Mouse (Mus musculus) CH12.LX (cell line): ENCODE measurements at regions not wholly inside any gene's neighbourhood (a gene's known extent, or its start where the extent isn't known, plus 50 kb on each side); places are given as distances from the start of the nearest gene placed in this dataset.

ENCODE experiments used
- DNase-seq: peaks from one replicate; pipeline ENCODE4 v3.0.0-alpha.2; 2013; ENCODE audit errors: extremely low read depth
- H3K27ac ChIP-seq: 2 replicates; pipeline ENCODE4 v1.5.1; 2012; ENCODE audit warnings: low read depth, mild to moderate bottlenecking, control low read depth, moderate library complexity; ENCODE audit not compliant: insufficient read depth
- H3K27me3 ChIP-seq: replicated peaks from 2 replicates; pipeline ENCODE3; 2012; ENCODE audit warnings: inconsistent platforms
- H3K36me3 ChIP-seq, 2 experiments: replicated peaks in 1 of 2; 2 replicates each; pipeline versions ENCODE3 to v1.6.1; 2012; ENCODE audit warnings: inconsistent platforms in 1 of 2, low read length in 1 of 2, mild to moderate bottlenecking in 1 of 2, mixed read lengths in 1 of 2, moderate library complexity in 1 of 2; ENCODE audit not compliant: control insufficient read depth in 1 of 2, insufficient read depth in 1 of 2
- H3K4me1 ChIP-seq, 2 experiments: 2 replicates each; pipeline ENCODE4 v1.6.1; 2012; ENCODE audit warnings: inconsistent platforms in 1 of 2, moderate library complexity in 1 of 2; ENCODE audit not compliant: insufficient read depth in 2 of 2, control insufficient read depth in 1 of 2
- H3K4me2 ChIP-seq: 2 replicates; pipeline ENCODE4 v1.6.1; 2012; ENCODE audit warnings: low read depth, mild to moderate bottlenecking, control low read depth; ENCODE audit not compliant: poor library complexity, insufficient read depth, severe bottlenecking
- H3K4me3 ChIP-seq, 3 experiments: fragments of 150-350 bp in 1 of 3; sonication (generic) in 1 of 3; replicated peaks in 1 of 3; 2 replicates each; pipeline versions ENCODE3 to v1.5.1; 2011 to 2012; ENCODE audit warnings: low read depth in 2 of 3, low read length in 2 of 3, mild to moderate bottlenecking in 2 of 3, moderate library complexity in 2 of 3, control low read depth in 1 of 3, improper control_type of control experiment in 1 of 3, inconsistent platforms in 1 of 3, mixed read lengths in 1 of 3; ENCODE audit not compliant: poor library complexity in 1 of 3
- H3K79me2 ChIP-seq: replicated peaks from 2 replicates; pipeline ENCODE4 v1.6.1; 2012; ENCODE audit warnings: mild to moderate bottlenecking, moderate library complexity; ENCODE audit not compliant: control insufficient read depth, poor library complexity, insufficient read depth, severe bottlenecking; ENCODE audit errors: extremely low read depth
- H3K9ac ChIP-seq: 2 replicates; pipeline ENCODE4 v1.6.1; 2012; ENCODE audit warnings: low read depth, mild to moderate bottlenecking, control low read depth, moderate library complexity; ENCODE audit not compliant: insufficient read depth
- H3K9me3 ChIP-seq: replicated peaks from 2 replicates; pipeline ENCODE3; 2012; ENCODE audit warnings: low read length, inconsistent platforms, mixed read lengths
- GABPA ChIP-seq: IDR thresholded peaks from 2 replicates; pipeline ENCODE4 v1.6.1; 2012; ENCODE audit warnings: low read depth, low read length, improper control_type of control experiment, inconsistent platforms; ENCODE audit not compliant: insufficient replicate concordance
- IRF4 ChIP-seq: IDR thresholded peaks from 2 replicates; pipeline ENCODE4 v1.6.1; 2014; ENCODE audit warnings: low read depth, mild to moderate bottlenecking, inconsistent platforms, low read length, improper control_type of control experiment
- MAFK ChIP-seq: IDR thresholded peaks from 2 replicates; pipeline ENCODE4 v1.6.1; 2011; ENCODE audit warnings: low read length, improper control_type of control experiment; ENCODE audit not compliant: insufficient replicate concordance
- MAX ChIP-seq: IDR thresholded peaks from 2 replicates; pipeline ENCODE4 v1.6.1; 2011; ENCODE audit warnings: low read length, improper control_type of control experiment
- PAX5 ChIP-seq: IDR thresholded peaks from 2 replicates; pipeline ENCODE4 v1.6.1; 2012; ENCODE audit warnings: low read length, inconsistent platforms, mixed read lengths
- POLR2A ChIP-seq: IDR thresholded peaks from 2 replicates; pipeline ENCODE4 v1.6.1; 2011; ENCODE audit warnings: low read depth, mild to moderate bottlenecking, improper control_type of control experiment, low read length
- RAD21 ChIP-seq: IDR thresholded peaks from 2 replicates; pipeline ENCODE4 v1.6.1; 2011; ENCODE audit warnings: low read depth, mild to moderate bottlenecking, low read length, improper control_type of control experiment, moderate library complexity
- TCF12 ChIP-seq: IDR thresholded peaks from 2 replicates; pipeline ENCODE4 v1.6.1; 2014; ENCODE audit warnings: low read depth, mild to moderate bottlenecking, inconsistent platforms, low read length, improper control_type of control experiment
- USF1 ChIP-seq: IDR thresholded peaks from 2 replicates; pipeline ENCODE4 v1.6.1; 2014; ENCODE audit warnings: low read depth, mild to moderate bottlenecking, inconsistent platforms, low read length, improper control_type of control experiment
- dilution Hi-C: fragments of 300-500 bp; cut with MboI; formaldehyde crosslinking; loops from 2 replicates; pipeline ENCODE4 v1.14.3; 2020; ENCODE audit warnings: low sequenced_read_pairs; ENCODE audit not compliant: extremely low pct_unique_long_range_greater_than_20kb, extremely low pct_ligation_motif_present
- in situ Hi-C: fragments of 300-500 bp; cut with MboI; formaldehyde crosslinking; loops from 3 replicates; pipeline ENCODE4 v1.14.3; 2019; ENCODE audit warnings: low sequenced_read_pairs, low pct_ligation_motif_present, low pct_unique_long_range_greater_than_20kb, mixed read lengths

DNA sequence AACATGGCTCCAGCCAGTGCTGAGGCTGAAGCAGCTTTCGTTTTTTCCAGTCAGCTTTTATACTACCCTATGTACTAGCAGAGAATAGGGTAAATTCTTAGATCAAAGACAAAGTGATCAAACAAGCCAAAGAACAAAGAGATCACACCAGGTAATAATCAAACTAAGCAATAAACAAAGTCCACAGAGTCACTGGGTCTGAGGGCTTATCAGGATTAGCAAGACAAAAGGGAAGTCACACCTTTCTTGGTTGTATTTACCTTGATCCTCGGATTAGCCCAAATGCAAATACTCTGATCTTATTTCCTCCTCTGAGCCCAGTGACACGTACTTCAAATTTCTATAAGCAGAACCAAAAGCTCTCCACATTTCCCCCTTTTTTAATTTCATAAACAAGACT, 579.4 kb upstream of the Steap1 start:
- TF ChIP-seq MAX, result no peak
- TF ChIP-seq MAFK, result no peak
- TF ChIP-seq PAX5, result no peak
- TF ChIP-seq USF1, result no peak
- TF ChIP-seq GABPA, result no peak
- no peak for TF ChIP-seq IRF4
- TF ChIP-seq POLR2A, result no peak
- TF ChIP-seq, all 38 proteins: peak for 0
- H3K9me3 ChIP-seq, result no peaks in the 10 kb centered on the region
- no peaks in the 10 kb centered on the region for H3K36me3 ChIP-seq
- no peak overlapping the region for H3K4me2 ChIP-seq
- in situ Hi-C loops (no loop called here), dilution Hi-C loops (no loop called here)
- no peaks in the 10 kb centered on the region for H3K79me2 ChIP-seq
- no peak overlapping the region for H3K27ac ChIP-seq
- DNase-seq, result no peak
- no peaks in the 10 kb centered on the region for H3K27me3 ChIP-seq
- no peaks in the 10 kb centered on the region; a peak in 1 of 4 replicates for H3K4me1 ChIP-seq
- no peak overlapping the region for H3K9ac ChIP-seq
- H3K4me3 ChIP-seq, result no peak overlapping the region

DNA sequence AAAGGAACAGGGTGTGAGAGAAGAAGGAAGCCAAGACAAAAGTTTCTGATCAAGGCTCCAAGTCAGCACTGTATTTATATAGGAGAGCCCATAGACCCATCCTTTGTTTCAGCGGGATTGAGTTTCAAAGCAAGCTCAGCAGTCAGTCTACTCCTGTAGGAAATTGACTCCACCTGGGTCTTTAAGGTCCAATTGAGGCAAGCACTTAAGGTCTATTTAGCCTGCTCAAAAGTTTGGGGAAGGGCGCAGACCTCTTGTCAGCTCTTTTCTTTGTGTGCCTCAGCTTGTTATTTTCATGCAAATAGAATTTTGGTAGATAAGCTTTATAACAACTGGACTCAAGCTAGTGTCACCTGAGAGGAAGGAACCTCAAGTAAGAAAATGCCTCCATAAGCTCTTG, 549.4 kb upstream of the Steap1 start:
- H3K9ac ChIP-seq, result no peak overlapping the region
- no peak overlapping the region for H3K4me3 ChIP-seq
- in situ Hi-C loops, result no loop called here
- dilution Hi-C loops, result no loop called here
- no peaks in the 10 kb centered on the region for H3K79me2 ChIP-seq
- no peak overlapping the region for H3K4me2 ChIP-seq
- no peak overlapping the region for H3K27ac ChIP-seq
- H3K9me3 ChIP-seq, result no peaks in the 10 kb centered on the region
- no peaks in the 10 kb centered on the region; a peak in 1 of 4 replicates for H3K4me1 ChIP-seq
- no peak for DNase-seq
- TF ChIP-seq TCF12, result no peak
- H3K27me3 ChIP-seq, result no peaks in the 10 kb centered on the region
- no peaks in the 10 kb centered on the region for H3K36me3 ChIP-seq

DNA sequence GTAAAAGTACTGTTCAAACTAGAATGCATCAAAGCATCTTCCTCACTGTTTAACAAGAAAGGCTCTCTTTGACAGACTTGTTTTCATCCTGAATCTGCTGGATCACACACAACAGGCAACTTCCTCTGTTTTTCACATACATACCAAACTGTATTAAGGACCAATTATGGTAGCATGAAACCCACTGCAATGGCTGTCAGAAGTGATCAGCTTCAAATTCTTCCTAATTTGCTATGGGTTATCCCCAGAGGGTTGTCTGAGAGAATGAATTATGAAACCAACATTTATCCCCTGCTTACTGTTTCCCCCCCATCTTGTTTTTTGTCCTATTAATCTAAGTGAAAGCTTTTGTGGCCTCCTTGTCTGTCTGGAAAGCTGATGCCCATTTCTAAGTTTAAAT, 545.2 kb upstream of the Steap1 start:
- no peak overlapping the region for H3K9ac ChIP-seq
- no peaks in the 10 kb centered on the region; a peak in 1 of 4 replicates for H3K4me1 ChIP-seq
- in situ Hi-C loops (no loop called here), dilution Hi-C loops (no loop called here)
- H3K9me3 ChIP-seq, result no peaks in the 10 kb centered on the region
- H3K27ac ChIP-seq, result no peak overlapping the region
- H3K79me2 ChIP-seq, result no peaks in the 10 kb centered on the region
- no peak for DNase-seq
- no peak overlapping the region for H3K4me3 ChIP-seq
- H3K27me3 ChIP-seq, result no peaks in the 10 kb centered on the region
- no peaks in the 10 kb centered on the region for H3K36me3 ChIP-seq
- TF ChIP-seq RAD21, result no peak
- H3K4me2 ChIP-seq, result no peak overlapping the region
